Mouse (Mus musculus): ENCODE data around the gene Arfgef2. TPM values are rescaled to one million over a fixed set of nuclear protein-coding genes. Genes with fewer than 3 reads are reported as not detected.

Gene Arfgef2
- polyA plus RNA-seq (2015; fragmentation: Nextera tagmentation; extraction: Ambion mirVana): 5.0 and 5.6 TPM in 2 replicates

DNA sequence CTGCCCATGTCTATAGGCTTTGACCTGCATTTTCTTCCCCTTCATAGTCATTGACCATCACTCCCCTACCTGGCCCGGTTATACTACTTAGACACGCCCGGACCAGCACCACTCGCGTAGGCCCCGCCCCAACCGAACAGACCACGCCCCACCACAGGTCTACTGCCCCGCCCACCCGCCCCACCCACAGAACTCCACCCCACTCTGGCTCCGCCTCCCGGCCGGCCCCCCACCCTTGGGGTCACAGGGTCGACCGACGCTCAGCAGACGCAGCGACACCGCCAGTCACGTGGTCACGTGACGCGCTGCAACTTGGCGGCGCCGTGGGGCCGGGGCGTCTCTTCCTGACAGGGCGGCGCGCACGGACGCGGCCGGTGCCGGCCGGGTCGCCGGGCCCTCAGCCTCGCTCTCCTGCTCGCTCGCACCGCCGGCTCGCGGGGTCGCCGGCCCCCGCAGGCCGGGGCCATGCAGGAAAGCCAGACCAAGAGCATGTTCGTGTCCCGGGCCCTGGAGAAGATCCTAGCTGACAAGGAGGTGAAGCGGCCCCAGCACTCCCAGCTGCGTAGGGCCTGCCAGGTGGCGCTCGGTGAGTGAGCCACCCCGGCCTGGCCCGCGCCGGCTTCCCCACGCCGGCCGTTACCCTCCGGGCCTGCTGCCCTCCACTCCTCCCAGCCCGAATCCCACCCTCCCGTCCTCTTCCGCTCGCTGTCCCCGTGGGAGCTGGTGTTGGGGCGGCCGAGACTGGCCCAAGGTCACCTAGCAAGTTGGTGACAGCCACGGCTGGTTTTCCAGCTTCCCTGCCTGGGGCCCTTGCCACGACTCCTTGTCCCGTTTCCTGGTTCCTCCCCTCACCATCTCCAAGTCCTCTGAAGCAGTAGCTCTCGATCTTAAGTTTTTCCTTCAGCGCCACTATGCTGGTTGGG, at the start of gene Arfgef2:
Gene Arfgef2, plus strand, starts transcription at position 339 of the 923 bp plus-strand sequence.
- Histone ChIP-seq H3K4me1 (replicated peaks) (peaks cover 19% of the 10 kb centered on the region), H3K27ac (peak within 1 kb of the TSS; percentile 87), H3K27me3 (no peaks in the 10 kb centered on the region), H3K9ac (peak within 1 kb of the TSS; percentile 93), H3K4me3 (peak within 1 kb of the TSS; percentile 74), H3K9me3 (replicated peaks) (no peaks in the 10 kb centered on the region), H3K4me2 (peak within 1 kb of the TSS; percentile 82), H3K36me3 (no peaks in the 10 kb centered on the region)
- WGBS: under 1% methylated on average over 76 of the region's 76 CpGs
- peak; percentile 91 for ATAC-seq (replicated peaks; ENCODE audit: insufficient number of reproducible peaks, insufficient read depth, low FRiP score, low read depth)

DNA sequence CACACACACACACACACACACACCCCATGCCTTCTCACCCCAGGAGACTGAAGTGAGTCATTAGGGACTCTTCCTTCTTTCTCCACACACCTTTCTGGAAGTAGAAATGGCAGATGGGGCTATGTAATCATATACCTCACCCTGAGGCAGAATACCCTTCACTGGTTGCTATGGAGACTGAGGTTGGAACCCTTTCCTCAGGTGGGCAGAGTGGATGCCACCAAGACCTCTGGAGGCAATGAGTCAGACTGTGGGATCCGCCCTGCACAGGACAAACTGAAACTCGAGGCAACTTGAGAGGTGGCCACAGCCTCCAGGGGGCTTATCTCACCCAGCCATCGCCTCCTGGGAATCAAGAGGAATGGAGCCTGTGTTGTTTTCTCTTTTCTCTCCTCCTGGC, 47.4 kb upstream of the Arfgef2 start:
- Histone ChIP-seq H3K4me3 (no peak overlapping the region), H3K36me3 (no peaks in the 10 kb centered on the region), H3K9ac (no peak overlapping the region), H3K27me3 (peaks cover 4% of the 10 kb centered on the region; the same call in 1 of the 2 replicates), H3K4me2 (no peak overlapping the region), H3K4me1 (replicated peaks) (no peaks in the 10 kb centered on the region), H3K27ac (no peak overlapping the region), H3K9me3 (replicated peaks) (no peaks in the 10 kb centered on the region)
- WGBS: 18% methylated on average over 3 of the region's 3 CpGs
- no peak for ATAC-seq (replicated peaks; ENCODE audit: insufficient number of reproducible peaks, insufficient read depth, low FRiP score, low read depth)

GRCm38 (mm10) chr2:166764051-166764450, 41.3 kb upstream of the Arfgef2 start:
- Histone ChIP-seq H3K36me3 (no peaks in the 10 kb centered on the region), H3K9ac (no peak overlapping the region), H3K4me1 (replicated peaks) (no peaks in the 10 kb centered on the region), H3K9me3 (replicated peaks) (no peaks in the 10 kb centered on the region), H3K4me2 (no peak overlapping the region), H3K27me3 (no peaks in the 10 kb centered on the region), H3K4me3 (no peak overlapping the region), H3K27ac (no peak overlapping the region)
- no peak for ATAC-seq (replicated peaks; ENCODE audit: insufficient number of reproducible peaks, insufficient read depth, low FRiP score, low read depth)
- 43% methylated on average over 5 of the region's 5 CpGs for WGBS

DNA sequence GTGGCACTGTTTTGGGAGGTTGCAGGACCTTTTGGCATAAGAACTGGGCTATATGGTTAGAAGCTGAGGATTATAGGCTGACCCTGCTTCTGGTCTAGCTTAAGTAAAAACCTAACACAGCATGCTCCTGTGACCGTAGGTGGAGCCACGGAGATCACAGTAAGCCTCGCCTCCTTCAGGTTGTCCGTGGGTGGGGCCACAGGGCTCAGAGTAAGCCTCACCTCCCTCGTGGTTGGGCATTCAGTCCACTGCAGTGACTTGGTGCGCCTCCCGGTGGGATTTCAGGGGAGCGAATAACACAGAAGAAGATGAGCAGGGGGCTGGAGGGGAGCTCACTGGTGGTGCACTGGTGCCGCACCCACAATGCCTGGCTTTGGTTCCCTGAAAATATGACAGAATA, 37.8 kb upstream of the Arfgef2 start:
- Histone ChIP-seq H3K9ac (no peak overlapping the region), H3K36me3 (no peaks in the 10 kb centered on the region), H3K4me2 (no peak overlapping the region), H3K4me1 (replicated peaks) (no peaks in the 10 kb centered on the region), H3K4me3 (no peak overlapping the region), H3K27me3 (no peaks in the 10 kb centered on the region), H3K27ac (no peak overlapping the region), H3K9me3 (replicated peaks) (no peaks in the 10 kb centered on the region)
- 80% methylated on average over 9 of the region's 9 CpGs for WGBS
- ATAC-seq (replicated peaks; ENCODE audit: insufficient number of reproducible peaks, insufficient read depth, low FRiP score, low read depth): no peak

DNA sequence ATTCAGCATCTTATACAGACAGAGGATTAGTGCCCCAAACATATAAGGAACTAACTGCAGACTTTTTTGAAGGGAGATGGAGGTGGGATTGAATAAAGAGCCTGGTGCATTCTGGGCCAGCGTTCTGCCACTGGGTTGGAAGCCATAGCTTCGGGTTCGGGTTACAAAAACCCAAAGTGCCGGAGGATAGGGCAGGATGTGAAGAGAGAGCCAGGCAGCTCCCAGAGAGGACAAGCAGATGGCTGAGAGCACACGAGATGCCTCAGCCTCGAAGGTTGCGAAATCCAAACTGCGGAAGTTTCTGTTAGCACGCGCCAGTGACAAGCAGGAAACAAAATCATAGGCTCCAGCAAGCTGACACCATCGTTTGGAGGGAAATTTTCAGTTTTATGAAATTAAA, 34.0 kb upstream of the Arfgef2 start:
- Histone ChIP-seq H3K27ac (no peak overlapping the region), H3K9me3 (replicated peaks) (no peaks in the 10 kb centered on the region), H3K36me3 (no peaks in the 10 kb centered on the region), H3K27me3 (no peaks in the 10 kb centered on the region), H3K9ac (no peak overlapping the region), H3K4me1 (replicated peaks) (no peaks in the 10 kb centered on the region), H3K4me3 (no peak overlapping the region), H3K4me2 (no peak overlapping the region)
- no peak for ATAC-seq (replicated peaks; ENCODE audit: insufficient number of reproducible peaks, insufficient read depth, low FRiP score, low read depth)
- 61% methylated on average over 11 of the region's 11 CpGs for WGBS

DNA sequence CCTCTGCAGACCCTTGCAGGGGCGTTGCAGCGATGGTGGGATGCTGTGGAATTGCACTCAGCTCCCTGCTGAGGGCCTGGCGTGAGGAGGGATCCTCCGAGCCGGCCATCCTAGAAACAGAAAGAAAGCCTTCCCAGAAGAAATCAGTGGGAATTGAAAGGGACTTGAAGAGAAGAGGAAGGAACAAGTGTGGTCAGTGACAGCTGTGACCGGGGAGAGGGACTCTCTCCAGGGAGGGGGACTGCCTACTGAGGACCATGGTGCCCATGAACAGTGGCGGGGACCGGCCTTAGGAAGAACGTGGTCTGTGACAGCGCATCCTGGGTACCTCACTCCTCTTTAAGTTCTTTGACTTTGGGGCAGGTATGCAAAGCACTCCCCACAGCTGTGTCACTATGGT, 31.8 kb upstream of the Arfgef2 start:
- H3K27ac ChIP-seq: no peak overlapping the region
- no peak overlapping the region for H3K4me2 ChIP-seq
- no peaks in the 10 kb centered on the region for H3K36me3 ChIP-seq
- H3K27me3 ChIP-seq: no peaks in the 10 kb centered on the region
- no peaks in the 10 kb centered on the region for H3K4me1 ChIP-seq (replicated peaks)
- no peak overlapping the region; the same call in 1 of the 2 replicates for H3K9ac ChIP-seq
- H3K4me3 ChIP-seq: no peak overlapping the region
- WGBS: 69% methylated on average over 10 of the region's 10 CpGs
- ATAC-seq (replicated peaks; ENCODE audit: insufficient number of reproducible peaks, insufficient read depth, low FRiP score, low read depth): no peak
- H3K9me3 ChIP-seq (replicated peaks): no peaks in the 10 kb centered on the region

GRCm38 (mm10) chr2:166774275-166774674, 31.1 kb upstream of the Arfgef2 start:
- no peaks in the 10 kb centered on the region for H3K36me3 ChIP-seq
- H3K9ac ChIP-seq: no peak overlapping the region
- no peak overlapping the region for H3K4me2 ChIP-seq
- no peak for ATAC-seq (replicated peaks; ENCODE audit: insufficient number of reproducible peaks, insufficient read depth, low FRiP score, low read depth)
- H3K4me1 ChIP-seq (replicated peaks): no peaks in the 10 kb centered on the region
- no peak overlapping the region for H3K4me3 ChIP-seq
- no peak overlapping the region for H3K27ac ChIP-seq
- no peaks in the 10 kb centered on the region for H3K27me3 ChIP-seq
- 83% methylated on average over 10 of the region's 10 CpGs for WGBS
- H3K9me3 ChIP-seq (replicated peaks): no peaks in the 10 kb centered on the region

DNA sequence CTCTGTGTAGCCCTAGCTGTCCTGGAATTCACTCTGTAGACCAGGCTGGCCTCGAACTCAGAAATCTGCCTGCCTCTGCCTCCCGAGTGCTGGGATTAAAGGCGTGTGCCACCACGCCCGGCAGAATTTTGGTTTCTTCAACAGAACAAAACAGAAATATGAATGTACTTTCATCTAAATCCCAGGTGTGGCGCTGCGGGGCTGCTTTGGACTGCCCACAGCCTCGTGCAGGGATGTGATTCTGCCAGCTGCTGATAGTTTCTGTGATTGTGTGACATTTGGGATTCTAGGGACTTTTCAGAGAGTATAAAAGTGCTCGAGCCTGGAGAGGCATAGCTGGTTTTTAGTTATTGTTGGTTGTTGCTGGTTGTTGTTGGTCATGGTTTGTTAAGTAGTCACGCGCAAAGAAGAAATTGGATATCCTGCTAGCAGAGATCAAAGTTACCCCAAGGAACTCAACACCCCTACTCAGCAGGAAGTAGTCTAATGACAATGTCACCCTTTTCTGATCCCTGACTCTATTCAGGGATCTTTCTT, 30.0 kb upstream of the Arfgef2 start:
- no peak overlapping the region for H3K4me2 ChIP-seq
- no peak overlapping the region for H3K9ac ChIP-seq
- H3K27ac ChIP-seq: no peak overlapping the region
- 71% methylated on average over 11 of the region's 11 CpGs for WGBS
- no peak overlapping the region for H3K4me3 ChIP-seq
- H3K36me3 ChIP-seq: no peaks in the 10 kb centered on the region
- no peaks in the 10 kb centered on the region for H3K9me3 ChIP-seq (replicated peaks)
- no peaks in the 10 kb centered on the region for H3K4me1 ChIP-seq (replicated peaks)
- H3K27me3 ChIP-seq: 0 out of 2 replicates have a peak, but pooled peaks cover 2% of the 10 kb centered on the region
- ATAC-seq (replicated peaks; ENCODE audit: insufficient number of reproducible peaks, insufficient read depth, low FRiP score, low read depth): no peak

DNA sequence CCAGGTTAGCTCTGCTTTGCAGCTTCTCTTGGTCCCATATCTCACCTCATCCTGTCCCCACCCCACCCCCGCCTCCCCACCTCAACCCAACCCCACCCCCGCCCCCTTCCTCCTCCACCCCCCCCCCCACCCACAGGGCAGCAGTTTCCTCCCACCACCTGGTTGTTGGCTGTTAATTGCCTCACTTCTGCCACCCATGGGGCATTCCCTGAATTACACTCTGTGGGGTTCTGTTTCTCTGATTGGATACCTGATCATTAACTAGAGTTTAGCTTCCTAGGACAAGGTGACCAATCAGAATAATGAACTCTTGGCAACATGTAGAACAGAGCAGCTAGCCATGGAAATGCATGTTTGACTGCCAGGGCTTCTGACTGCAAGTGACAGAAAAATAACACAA, 29.1 kb upstream of the Arfgef2 start:
- Histone ChIP-seq H3K4me2 (no peak overlapping the region), H3K36me3 (no peaks in the 10 kb centered on the region), H3K27ac (no peak overlapping the region), H3K4me1 (replicated peaks) (no peaks in the 10 kb centered on the region; the same call in 1 of the 2 replicates), H3K27me3 (0 out of 2 replicates have a peak, but pooled peaks cover 9% of the 10 kb centered on the region), H3K9ac (no peak overlapping the region), H3K9me3 (replicated peaks) (no peaks in the 10 kb centered on the region), H3K4me3 (no peak overlapping the region)
- WGBS: 43% methylated on average over 1 of the region's 2 CpGs
- no peak for ATAC-seq (replicated peaks; ENCODE audit: insufficient number of reproducible peaks, insufficient read depth, low FRiP score, low read depth)

- no peak for ATAC-seq (replicated peaks; ENCODE audit: insufficient number of reproducible peaks, insufficient read depth, low FRiP score, low read depth)
- no peak overlapping the region for H3K27ac ChIP-seq
Measured at GRCm38 (mm10) chr2:166779956-166780355, 25.4 kb upstream of the Arfgef2 start.

GRCm38 (mm10) chr2:166780980-166781578, 24.3 kb upstream of the Arfgef2 start:
- Histone ChIP-seq H3K36me3 (no peaks in the 10 kb centered on the region), H3K4me3 (no peak overlapping the region), H3K9ac (no peak overlapping the region), H3K27me3 (0 out of 2 replicates have a peak, but pooled peaks cover 9% of the 10 kb centered on the region), H3K4me1 (replicated peaks) (peaks cover 4% of the 10 kb centered on the region), H3K9me3 (replicated peaks) (no peaks in the 10 kb centered on the region), H3K27ac (no peak overlapping the region), H3K4me2 (no peak overlapping the region)
- no peak for ATAC-seq (replicated peaks; ENCODE audit: insufficient number of reproducible peaks, insufficient read depth, low FRiP score, low read depth)
- 12% methylated on average over 9 of the region's 9 CpGs for WGBS

More at GRCm38 (mm10) chr2:166779956-166780355, 25.4 kb upstream of the Arfgef2 start:
- Histone ChIP-seq H3K4me1 (replicated peaks) (no peaks in the 10 kb centered on the region; the same call in 1 of the 2 replicates), H3K36me3 (no peaks in the 10 kb centered on the region), H3K9me3 (replicated peaks) (no peaks in the 10 kb centered on the region), H3K4me2 (no peak overlapping the region), H3K4me3 (no peak overlapping the region), H3K9ac (no peak overlapping the region), H3K27me3 (0 out of 2 replicates have a peak, but pooled peaks cover 9% of the 10 kb centered on the region)
- 70% methylated on average over 8 of the region's 8 CpGs for WGBS
